Mouse (Mus musculus) stomach, postnatal 0 days (tissue): ENCODE data around the gene Pdhb.

ENCODE experiments used
- CTCF ChIP-seq: IDR thresholded peaks from 2 replicates; pipeline ENCODE4 v1.5.1; 2016; ENCODE audit warnings: antibody characterized with exemption, low read depth, mild to moderate bottlenecking, moderate library complexity
- EP300 ChIP-seq: optimal IDR thresholded peaks from 2 replicates; pipeline ENCODE3; 2016; ENCODE audit warnings: antibody characterized with exemption

- TF ChIP-seq CTCF (no peak), EP300 (no peak)
Observed at GRCm38 (mm10) chr14:8146611-8147223, 26.1 kb downstream of the Pdhb start.
